8 mouse cellular contexts compared by ENCODE assay signal in genomic region chr12:103142550-103143010, GRCm38 (mm10).
DNase-seq lines count a peak whose midpoint lies in the region; ATAC-seq and TF ChIP-seq lines count a peak whose summit lies in the region.

No protein-coding gene starts in this region.

- intact Hi-C loops in gastrocnemius, postnatal 36 days (cut with DNase I): loop anchor here (1.0 to 5.0 kb wide), 2 partner anchors 164 to 225 kb away; no protein-coding TSS in a partner anchor

- H3K4me2 ChIP-seq in kidney, postnatal 0 days (ENCODE audit: low read length): no peak overlapping the region
- no peak overlapping the region for H3K4me2 ChIP-seq in midbrain, postnatal 0 days (ENCODE audit: low read depth, low read length, poor library complexity, severe bottlenecking)

- H3K4me3 ChIP-seq in E14TG2a.4 (replicated peaks; ENCODE audit: low read length): no peak overlapping the region
- no peak overlapping the region for H3K4me3 ChIP-seq in kidney, postnatal 0 days (replicated peaks; ENCODE audit: low read depth, low read length)
- no peak overlapping the region for H3K4me3 ChIP-seq in midbrain, postnatal 0 days (ENCODE audit: low read depth, low read length)

- H3K9me3 ChIP-seq in E14TG2a.4 (ENCODE audit: low read length): no peaks in the 10 kb centered on the region
- no peaks in the 10 kb centered on the region for H3K9me3 ChIP-seq in kidney, postnatal 0 days (replicated peaks; ENCODE audit: low read length)
- H3K9me3 ChIP-seq in midbrain, postnatal 0 days (ENCODE audit: low read length): no peaks in the 10 kb centered on the region

- H3K36me3 ChIP-seq in E14TG2a.4 (ENCODE audit: insufficient read depth, low read length): no peaks in the 10 kb centered on the region
- no peaks in the 10 kb centered on the region for H3K36me3 ChIP-seq in kidney, postnatal 0 days (ENCODE audit: insufficient read depth, low read length)
- H3K36me3 ChIP-seq in midbrain, postnatal 0 days (ENCODE audit: insufficient read depth, low read length): peaks cover 8% of the 10 kb centered on the region

- peaks cover 12% of the 10 kb centered on the region for H3K4me1 ChIP-seq in E14TG2a.4 (replicated peaks; ENCODE audit: low read depth, low read length)
- H3K4me1 ChIP-seq in kidney, postnatal 0 days (replicated peaks; ENCODE audit: insufficient read depth, low read length): no peaks in the 10 kb centered on the region
- H3K4me1 ChIP-seq in midbrain, postnatal 0 days (ENCODE audit: insufficient read depth, low read length): no peaks in the 10 kb centered on the region

- TF ChIP-seq CTCF in E14TG2a.4 (conservative IDR thresholded peaks at IDR 0.05; ENCODE audit: low read length): peak; percentile 38
- peak; percentile 78 for TF ChIP-seq CTCF in kidney, postnatal 0 days (IDR thresholded peaks at IDR 0.05; ENCODE audit: low read depth)
- TF ChIP-seq CTCF in midbrain, postnatal 0 days (IDR thresholded peaks at IDR 0.05): peak; percentile 83

- H3K27ac ChIP-seq in kidney, postnatal 0 days: no peak overlapping the region
- H3K27ac ChIP-seq in midbrain, postnatal 0 days (ENCODE audit: low read depth, low read length): no peak overlapping the region

- DNase-seq in layer of hippocampus, adult 11-12 months (ENCODE audit: low spot score): peak; percentile 65
- DNase-seq in layer of hippocampus, postnatal 25 days (ENCODE audit: extremely low spot score in 1 of 2, low spot score in 1 of 2): no peak
- DNase-seq in brain, embryonic 18.5 days (ENCODE audit: low read depth, low spot score): peak; percentile 51
- peak; percentile 30 to 80 for DNase-seq in heart, adult 18-20 months
- DNase-seq in kidney, postnatal 0 days (ENCODE audit: low spot score): peak; percentile 89
- peak; percentile 93 for DNase-seq in midbrain, postnatal 0 days (ENCODE audit: low spot score)
- DNase-seq in gastrocnemius, postnatal 36 days: no peak

- H3K9ac ChIP-seq in kidney, postnatal 0 days (ENCODE audit: low read depth, low read length): no peak overlapping the region
- H3K9ac ChIP-seq in midbrain, postnatal 0 days (replicated peaks; ENCODE audit: low read length, poor library complexity, severe bottlenecking): no peak overlapping the region

- no peaks in the 10 kb centered on the region for H3K27me3 ChIP-seq in E14TG2a.4 (ENCODE audit: insufficient read depth, low read length)
- H3K27me3 ChIP-seq in kidney, postnatal 0 days (ENCODE audit: insufficient read depth, low read length): no peaks in the 10 kb centered on the region
- H3K27me3 ChIP-seq in midbrain, postnatal 0 days (ENCODE audit: insufficient read depth, low read length): no peaks in the 10 kb centered on the region

- WGBS in kidney, postnatal 0 days: 60% methylated on average over 9 of the region's 9 CpGs
- 53% methylated on average over 9 of the region's 9 CpGs for WGBS in midbrain, postnatal 0 days

- no peak for ATAC-seq in kidney, postnatal 0 days (replicated peaks; ENCODE audit: low FRiP score, low read depth)
- ATAC-seq in midbrain, postnatal 0 days (ENCODE audit: low FRiP score): peak; percentile 27; the same call in 1 of the 2 replicates

Comparison
In these comparisons a context has a peak if more than half of its experiments do, and no peak if none do; other contexts are left out.
1. DNase-seq: peak in layer of hippocampus, adult 11-12 months (single experiment), brain, embryonic 18.5 days (single experiment), heart, adult 18-20 months (2 of 2), kidney, postnatal 0 days (single experiment) and midbrain, postnatal 0 days (single experiment); none in layer of hippocampus, postnatal 25 days (0 of 2) and gastrocnemius, postnatal 36 days (0 of 2).
2. Peak in every context shown above with its lines, with median percentiles within 50 percentile points of each other: CTCF ChIP-seq.